Mouse (Mus musculus) fibroblast of lung, adult 2 months (primary cell): ENCODE data around the gene Ccdc15.

Experiments
- DNase-seq: peaks from one replicate; pipeline ENCODE4 v3.0.0-alpha.2; 2011; ENCODE audit warnings: low read depth

Ccdc15 gene

DNA sequence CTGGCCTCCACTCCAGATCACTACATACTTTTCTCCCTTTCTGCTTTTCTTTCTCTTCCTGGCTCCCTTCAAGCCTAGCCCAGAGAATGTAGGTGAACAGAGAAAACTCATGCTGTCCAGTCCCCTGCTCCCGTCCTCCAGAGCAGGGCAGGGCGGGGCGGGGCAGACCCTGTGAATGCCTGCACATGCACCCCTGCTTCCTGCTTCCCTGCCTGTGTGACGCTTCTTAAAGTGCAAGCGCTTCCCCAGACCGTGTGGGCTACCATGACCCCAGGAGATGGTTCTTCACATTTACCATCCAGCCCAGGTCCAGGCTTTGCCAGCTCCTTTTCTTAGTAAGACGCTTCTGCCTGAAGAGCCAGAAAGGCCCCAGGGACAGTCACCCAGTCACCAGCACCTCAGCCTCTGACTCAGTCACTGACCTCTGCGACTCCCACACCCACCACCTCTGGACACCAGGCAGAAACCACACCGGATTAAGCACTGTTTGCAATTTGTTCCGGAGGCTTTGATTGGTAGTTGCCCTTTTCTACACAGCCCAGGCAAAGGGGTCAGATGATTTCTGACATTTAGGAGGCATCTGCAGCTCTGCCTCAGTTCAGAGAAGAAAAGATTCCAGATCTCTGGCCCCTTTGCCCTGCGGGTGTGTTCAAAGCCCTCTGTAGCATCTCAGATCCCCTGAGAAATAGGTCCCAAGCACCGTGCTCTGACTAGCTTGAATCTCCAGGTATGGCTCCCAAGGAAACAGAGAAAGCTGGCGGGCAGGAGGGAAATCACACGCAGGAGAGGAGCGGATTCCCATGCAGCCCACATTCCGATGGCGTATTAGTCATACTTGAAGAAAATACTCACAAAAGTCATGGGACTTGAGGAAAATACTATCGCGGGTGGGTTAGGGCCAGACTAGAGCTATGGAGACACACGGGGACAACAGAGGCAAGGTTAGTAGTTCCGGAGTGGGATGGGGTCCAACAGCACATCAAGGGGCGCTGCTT lies 115.7 kb downstream of the Ccdc15 start:
- peak; percentile 46 for DNase-seq

DNA sequence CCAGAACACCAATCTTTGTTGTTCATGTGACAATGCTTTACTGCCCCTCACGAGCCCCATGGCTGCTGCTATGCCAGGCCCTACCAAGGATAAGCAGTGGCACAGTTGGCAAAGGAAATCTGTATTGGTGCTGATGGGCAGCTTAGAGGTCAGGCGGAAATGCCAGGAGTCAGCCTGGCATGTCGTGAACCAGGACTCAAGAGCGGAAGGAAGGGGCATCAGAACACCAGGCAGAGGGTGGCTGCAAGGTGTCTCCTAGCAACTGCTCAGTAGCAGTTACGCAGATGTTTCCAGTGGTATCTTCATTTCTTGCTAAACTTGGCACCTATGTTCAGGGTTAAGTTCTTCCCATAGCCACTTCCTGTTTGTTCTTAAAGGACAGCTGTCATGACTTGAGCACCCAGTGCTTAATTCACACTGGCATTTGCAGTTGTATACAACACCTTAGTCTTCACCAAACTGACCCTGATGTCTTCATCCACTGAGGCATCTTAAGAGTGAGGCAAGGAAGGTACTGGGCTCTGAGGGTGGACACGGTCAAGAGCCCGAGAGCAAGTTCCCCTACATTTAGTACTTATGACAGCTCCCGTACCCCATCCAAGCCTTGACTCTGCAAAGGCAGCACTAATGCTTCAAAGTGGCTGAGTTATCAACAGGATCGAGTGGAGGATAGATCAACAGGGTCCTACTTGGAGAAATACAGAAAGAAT lies 117.6 kb downstream of the Ccdc15 start:
- DNase-seq: no peak

DNA sequence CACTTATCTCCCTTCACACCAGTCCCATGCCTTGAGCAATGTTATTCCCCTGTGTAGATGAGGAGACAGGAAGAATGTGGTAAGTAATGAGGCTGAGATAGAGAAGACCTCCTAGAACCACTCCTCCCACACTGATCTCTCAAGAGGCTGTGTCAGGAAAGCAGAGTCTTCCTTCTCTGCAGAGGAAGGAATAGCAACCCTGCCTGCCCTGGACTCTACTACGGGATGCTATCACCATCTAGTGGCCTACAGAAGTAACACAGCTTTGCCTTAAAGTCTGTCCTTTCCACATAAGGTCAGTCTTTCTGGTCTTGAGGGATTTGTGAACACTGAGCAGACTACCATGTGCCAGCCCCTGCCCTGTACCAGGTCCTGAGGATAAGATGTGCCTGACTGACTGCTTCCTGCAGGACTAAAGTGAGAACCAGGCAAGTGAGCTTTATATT lies 118.3 kb downstream of the Ccdc15 start:
- peak; percentile 42 for DNase-seq
